Mouse (Mus musculus): ENCODE data around the gene Rnls.

- TF ChIP-seq CTCF (IDR thresholded peaks at IDR 0.05; ENCODE audit: extremely low read depth, insufficient read depth, low read length): no peak
- TF ChIP-seq POLR2A (IDR thresholded peaks at IDR 0.05; ENCODE audit: extremely low read depth, insufficient read depth, low read length): no peak
Measured at GRCm38 (mm10) chr19:33110404-33110803, 281.7 kb downstream of the Rnls start.
